Mouse (Mus musculus) gastrocnemius, adult 2 months (tissue): ENCODE results near the gene Tmem52b. TPM values are rescaled to one million over a fixed set of nuclear protein-coding genes. Genes with fewer than 3 reads are reported as not detected.

Source experiments
- DNase-seq: peaks from one replicate; pipeline ENCODE4 v3.0.0; 2022
- H3K27ac ChIP-seq: fragments of 200-600 bp; 2 replicates; pipeline ENCODE4 v1.8.1; 2022; ENCODE audit warnings: mild to moderate bottlenecking
- H3K4me3 ChIP-seq: fragments of 200-600 bp; 2 replicates; pipeline ENCODE4 v1.8.1; 2022; ENCODE audit warnings: mild to moderate bottlenecking, moderate library complexity
- CTCF ChIP-seq: fragments of 200-600 bp; IDR thresholded peaks from 2 replicates; pipeline ENCODE4 v1.8.1; 2022; ENCODE audit warnings: antibody characterized with exemption, mild to moderate bottlenecking, moderate library complexity
- intact Hi-C: fragments of 180-260 bp; cut with DNase I; formaldehyde crosslinking; loops from one replicate; pipeline ENCODE4 v1.15.1; 2025
- total RNA-seq, 2 experiments: library from RNA; stranded (reverse); gene quantifications; 2 replicates each; pipeline ENCODE4 v1.2.3; 2021

Gene Tmem52b
- total RNA-seq, 2 experiments from 2014 or later: not detected

GRCm38 (mm10) chr6:129535723-129536122, 23.4 kb downstream of the Tmem52b start:
- DNase-seq: no peak
- peak overlapping the region; percentile 99 for H3K27ac ChIP-seq
- H3K4me3 ChIP-seq: peak overlapping the region; percentile 84
- intact Hi-C loops: loop anchor here (10.0 kb wide), 1 partner anchor 691 kb away; no protein-coding TSS in a partner anchor
- TF ChIP-seq CTCF: no peak

- intact Hi-C loops: loop anchor here (10.0 kb wide), 1 partner anchor 694 kb away; no protein-coding TSS in a partner anchor
- DNase-seq: no peak
- no peak overlapping the region for H3K4me3 ChIP-seq
- H3K27ac ChIP-seq: no peak overlapping the region
- no peak for TF ChIP-seq CTCF
These were observed 26.2 kb downstream of the Tmem52b start for GRCm38 (mm10) chr6:129538555-129538954.

- no peak overlapping the region for H3K27ac ChIP-seq
- intact Hi-C loops: no loop called here
- H3K4me3 ChIP-seq: no peak overlapping the region
- DNase-seq: no peak
- no peak for TF ChIP-seq CTCF
These were observed 29.6 kb downstream of the Tmem52b start for GRCm38 (mm10) chr6:129541931-129542330.

GRCm38 (mm10) chr6:129542540-129542939, 30.2 kb downstream of the Tmem52b start:
- no peak overlapping the region for H3K4me3 ChIP-seq
- DNase-seq: no peak

GRCm38 (mm10) chr6:129543709-129544606, 31.6 kb downstream of the Tmem52b start:
- H3K4me3 ChIP-seq: no peak overlapping the region
- peak overlapping the region; percentile 25; the same call in 1 of the 2 replicates for H3K27ac ChIP-seq
- intact Hi-C loops: no loop called here
- peak; percentile 66 for DNase-seq
- TF ChIP-seq CTCF: peak; percentile 93; the same call in 1 of the 2 replicates

More at GRCm38 (mm10) chr6:129542540-129542939, 30.2 kb downstream of the Tmem52b start:
- no peak overlapping the region for H3K27ac ChIP-seq
- no peak for TF ChIP-seq CTCF
- intact Hi-C loops: no loop called here

GRCm38 (mm10) chr6:129547277-129547676, 34.9 kb downstream of the Tmem52b start:
- no peak for TF ChIP-seq CTCF
- Histone ChIP-seq H3K4me3 (no peak overlapping the region), H3K27ac (no peak overlapping the region)
- no peak for DNase-seq
- intact Hi-C loops: loop anchor here (1.0 kb wide), 1 partner anchor 12 kb away; no protein-coding TSS in a partner anchor

- no peak for TF ChIP-seq CTCF
- H3K27ac ChIP-seq: no peak overlapping the region
- intact Hi-C loops: no loop called here
- DNase-seq: no peak
- H3K4me3 ChIP-seq: no peak overlapping the region
These were observed 35.7 kb downstream of the Tmem52b start for GRCm38 (mm10) chr6:129548009-129548408.

- intact Hi-C loops: no loop called here
- DNase-seq: no peak
- Histone ChIP-seq H3K4me3 (no peak overlapping the region), H3K27ac (no peak overlapping the region)
- no peak for TF ChIP-seq CTCF
These were observed 45.1 kb downstream of the Tmem52b start for GRCm38 (mm10) chr6:129557298-129558023.

- intact Hi-C loops: loop anchor here (1.0 kb wide), 2 partner anchors 12 to 166 kb away; no protein-coding TSS in a partner anchor
- peak; percentile 85 for TF ChIP-seq CTCF
- DNase-seq: peak; percentile 70
- H3K27ac ChIP-seq: no peak overlapping the region
- H3K4me3 ChIP-seq: no peak overlapping the region
These were observed 46.7 kb downstream of the Tmem52b start for GRCm38 (mm10) chr6:129558946-129559640.

- intact Hi-C loops: loop anchor here (1.0 kb wide), 2 partner anchors 12 to 166 kb away; no protein-coding TSS in a partner anchor
- DNase-seq: no peak
These were observed 47.3 kb downstream of the Tmem52b start for GRCm38 (mm10) chr6:129559641-129560027.

GRCm38 (mm10) chr6:129565257-129565656, 52.9 kb downstream of the Tmem52b start:
- Histone ChIP-seq H3K27ac (no peak overlapping the region), H3K4me3 (no peak overlapping the region)
- DNase-seq: no peak
- intact Hi-C loops: no loop called here
- no peak for TF ChIP-seq CTCF

More at GRCm38 (mm10) chr6:129559641-129560027, 47.3 kb downstream of the Tmem52b start:
- Histone ChIP-seq H3K27ac (no peak overlapping the region), H3K4me3 (no peak overlapping the region)
- no peak for TF ChIP-seq CTCF

Other genes starting within 250 kb of the Tmem52b start
- gene Cd69, start 237.1 kb upstream of the Tmem52b start, total RNA-seq: not detected
- not detected for gene 4922502D21Rik, start 180.8 kb upstream of the Tmem52b start, total RNA-seq
- gene Clec12a, start 169.9 kb upstream of the Tmem52b start, total RNA-seq: under 1 TPM in 1 of 2 experiments, not detected in 1; 0.14 TPM
- gene Clec12b, start 126.7 kb upstream of the Tmem52b start, total RNA-seq: not detected
- gene Clec1b, start 115.3 kb upstream of the Tmem52b start, total RNA-seq: under 1 TPM in 1 of 2 experiments, not detected in 1; 0.42 TPM
- not detected for gene Clec9a, start 103.7 kb upstream of the Tmem52b start, total RNA-seq
- 1 to 10 TPM; 1.8 to 3.0 TPM for gene Clec1a, start 60.6 kb upstream of the Tmem52b start, total RNA-seq
- not detected for gene Olr1, start 5.4 kb upstream of the Tmem52b start, total RNA-seq
- 10 to 100 TPM; 64.0 to 81.6 TPM for gene Gabarapl1, start 20.6 kb downstream of the Tmem52b start, total RNA-seq
- not detected for gene Klre1, start 65.3 kb downstream of the Tmem52b start, total RNA-seq
- gene Klrd1, start 79.2 kb downstream of the Tmem52b start, total RNA-seq: not detected
- not detected for gene Klrk1, start 111.3 kb downstream of the Tmem52b start, total RNA-seq
- not detected for gene Klrc3, start 130.8 kb downstream of the Tmem52b start, total RNA-seq
- not detected for gene Klrc2, start 148.1 kb downstream of the Tmem52b start, total RNA-seq
- not detected for gene Klrc1, start 166.4 kb downstream of the Tmem52b start, total RNA-seq
- not detected for gene Klri1, start 204.6 kb downstream of the Tmem52b start, total RNA-seq
- not detected for gene Klri2, start 227.9 kb downstream of the Tmem52b start, total RNA-seq